Mouse (Mus musculus) splenic B cell, adult 2 months (primary cell): Measurements from ENCODE around the gene Rpl28.

Experiments used
- DNase-seq: peaks from one replicate; pipeline ENCODE4 v3.0.0-alpha.2; 2011; ENCODE audit warnings: low read depth, low spot score
- H3K27me3 ChIP-seq: 2 replicates; pipeline ENCODE4 v1.6.1; 2012; ENCODE audit warnings: mild to moderate bottlenecking, low read length, moderate library complexity, mixed read lengths; ENCODE audit not compliant: control insufficient read depth, poor library complexity, insufficient read depth, severe bottlenecking
- H3K36me3 ChIP-seq: 2 replicates; pipeline ENCODE4 v1.6.1; 2012; ENCODE audit warnings: mild to moderate bottlenecking, low read length, moderate library complexity, mixed read lengths; ENCODE audit not compliant: control insufficient read depth, poor library complexity, insufficient read depth, severe bottlenecking

Gene Rpl28

DNA sequence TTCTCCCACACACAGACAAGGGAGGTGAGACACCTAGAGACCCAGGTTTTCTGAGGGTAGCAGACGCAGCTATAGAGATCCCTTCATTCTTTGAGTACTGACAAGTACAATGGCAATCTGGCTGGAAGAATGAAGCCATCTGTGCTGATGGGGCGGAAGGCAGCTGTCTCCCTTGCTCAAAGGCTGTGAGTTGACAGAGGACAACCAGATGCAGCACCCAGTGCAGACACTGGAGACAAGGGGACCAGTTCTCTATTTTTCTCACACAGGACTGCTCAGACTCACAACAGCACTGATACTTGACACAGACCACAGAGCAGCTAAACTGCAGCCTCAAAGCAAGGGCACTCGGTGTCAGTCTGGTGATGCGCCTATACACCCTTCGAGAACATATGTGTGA lies 49.4 kb downstream of the Rpl28 start:
- Histone ChIP-seq H3K27me3 (peaks cover 2% of the 10 kb centered on the region; the same call in 1 of the 2 replicates), H3K36me3 (no peaks in the 10 kb centered on the region)
- DNase-seq: no peak

DNA sequence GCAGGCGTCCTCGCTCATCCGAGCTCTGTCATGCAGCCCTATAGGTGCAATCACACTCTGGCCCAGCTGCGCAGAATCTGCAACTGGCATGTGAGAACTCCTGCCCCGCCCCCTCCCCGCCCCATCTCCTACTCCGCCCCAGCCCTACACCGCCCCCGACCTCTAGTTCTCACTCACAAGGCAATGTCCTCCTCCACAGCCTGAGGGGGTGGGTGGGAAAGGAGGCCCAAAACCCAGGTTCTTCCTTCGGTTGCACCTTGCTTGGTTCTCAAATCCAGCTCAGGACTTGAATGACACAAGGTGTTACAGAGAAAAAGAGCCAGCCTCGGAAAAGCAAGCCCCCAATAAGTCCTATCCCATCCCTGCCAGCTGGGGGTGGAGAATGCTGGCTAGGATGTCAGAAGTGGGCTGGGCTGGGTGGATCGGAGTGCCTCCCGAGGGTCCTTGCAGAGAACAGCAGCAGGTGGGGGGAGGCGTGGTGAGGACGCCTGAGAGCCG lies 50.0 kb downstream of the Rpl28 start:
- Histone ChIP-seq H3K27me3 (peaks cover 2% of the 10 kb centered on the region; the same call in 1 of the 2 replicates), H3K36me3 (no peaks in the 10 kb centered on the region)
- peak; percentile 17 for DNase-seq

DNA sequence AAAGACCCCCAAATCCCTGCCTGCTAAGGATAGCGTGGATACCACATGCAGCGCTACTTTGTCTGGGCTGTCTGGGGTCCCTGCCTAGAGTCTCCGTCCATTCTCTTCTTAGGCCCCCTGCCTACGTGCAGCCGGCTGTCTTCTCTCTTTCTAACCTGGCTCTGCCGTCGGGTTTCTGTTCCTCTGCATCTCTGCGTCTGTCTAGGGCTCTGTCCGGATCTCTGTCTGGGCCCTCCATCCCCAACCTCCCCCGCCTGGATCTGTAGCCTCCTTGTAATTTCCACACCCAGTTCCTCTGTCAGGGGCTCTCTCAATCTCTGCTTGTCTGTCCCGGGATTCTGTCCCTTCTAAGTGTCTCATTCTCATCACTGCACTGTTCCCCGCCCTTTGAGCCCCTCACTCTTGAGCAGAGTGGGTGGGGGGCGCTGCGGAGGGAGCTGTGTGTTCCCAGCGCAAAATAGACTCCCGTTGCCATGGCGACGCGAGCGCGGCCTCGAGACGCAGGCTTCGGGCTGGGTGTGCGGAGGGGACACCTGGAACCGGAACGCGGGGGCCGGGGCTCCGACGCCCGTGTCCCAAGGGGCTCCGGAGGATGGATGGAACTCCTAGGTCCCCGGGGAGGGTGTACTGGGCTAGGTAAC lies 51.0 kb downstream of the Rpl28 start:
- Histone ChIP-seq H3K36me3 (no peaks in the 10 kb centered on the region), H3K27me3 (no peaks in the 10 kb centered on the region; the same call in 1 of the 2 replicates)
- DNase-seq: no peak

DNA sequence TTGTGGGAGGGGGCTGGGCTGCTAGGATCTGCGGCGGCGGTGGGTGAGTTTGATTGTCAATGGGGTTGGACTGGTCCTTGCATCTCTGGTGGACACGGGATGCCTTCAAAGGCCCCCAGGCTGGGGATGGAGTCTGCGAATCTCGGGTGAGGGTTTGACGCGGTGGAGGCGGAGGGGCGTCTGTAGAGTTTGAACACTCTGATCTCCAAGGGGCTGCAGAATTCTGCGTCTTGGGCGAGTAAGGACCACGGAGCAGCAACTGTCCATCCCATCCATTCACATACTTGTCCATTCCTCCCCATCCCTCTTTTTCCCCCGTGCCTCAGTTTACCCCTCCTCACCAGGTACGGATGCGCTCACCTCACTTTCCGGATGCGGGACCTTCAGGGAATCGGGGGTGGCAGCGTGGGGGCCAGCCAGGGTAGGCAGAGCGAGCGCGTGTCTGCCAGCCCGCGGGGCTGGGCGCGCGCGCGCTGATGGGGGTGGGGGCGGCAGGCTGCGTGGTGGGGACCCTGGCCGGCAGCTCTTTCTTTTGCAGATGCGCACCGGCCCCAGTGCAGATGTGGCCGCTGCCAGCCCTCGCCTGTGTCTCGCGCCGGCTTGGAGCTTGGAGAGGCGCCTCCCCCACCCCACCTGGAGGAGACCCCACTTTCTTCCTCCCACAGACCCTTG lies 51.7 kb downstream of the Rpl28 start, which contains the start of gene Shisa7:
Gene Shisa7 (minus strand): TSS at position 452 of the 672 bp plus-strand sequence.
- no peaks in the 10 kb centered on the region for H3K36me3 ChIP-seq
- no peaks in the 10 kb centered on the region; the same call in 1 of the 2 replicates for H3K27me3 ChIP-seq
- DNase-seq: no peak
